Mouse (Mus musculus) MEL-GATA-1-ER (cell line): ENCODE data around the gene BC048562.

Experiments
- DNase-seq: peaks from one replicate; pipeline ENCODE4 v3.0.0-alpha.2; 2012; ENCODE audit warnings: low read depth; ENCODE audit errors: extremely low read depth

Gene BC048562

GRCm38 (mm10) chr9:108479241-108479640 lies 43.0 kb downstream of the BC048562 start:
- no peak for DNase-seq

GRCm38 (mm10) chr9:108479721-108480351 lies 43.6 kb downstream of the BC048562 start, which contains the start of gene Lamb2:
Lamb2 (plus strand) TSS chr9:108479736.
- DNase-seq = no peak

GRCm38 (mm10) chr9:108480813-108481519 lies 44.7 kb downstream of the BC048562 start:
- no peak for DNase-seq

GRCm38 (mm10) chr9:108481520-108482210 lies 45.4 kb downstream of the BC048562 start:
- DNase-seq = no peak

- DNase-seq = no peak
Observed at GRCm38 (mm10) chr9:108483051-108483790, 46.9 kb downstream of the BC048562 start.

GRCm38 (mm10) chr9:108484021-108484420 lies 47.7 kb downstream of the BC048562 start:
- no peak for DNase-seq

- DNase-seq = no peak
Observed at GRCm38 (mm10) chr9:108485301-108485875, 49.1 kb downstream of the BC048562 start.

- no peak for DNase-seq
Observed at GRCm38 (mm10) chr9:108486973-108487530, 50.8 kb downstream of the BC048562 start.

GRCm38 (mm10) chr9:108488403-108488802 lies 52.1 kb downstream of the BC048562 start:
- no peak for DNase-seq

- no peak for DNase-seq
Observed at GRCm38 (mm10) chr9:108489215-108489614, 52.9 kb downstream of the BC048562 start.

GRCm38 (mm10) chr9:108489702-108490558 lies 53.6 kb downstream of the BC048562 start:
- DNase-seq = no peak

GRCm38 (mm10) chr9:108490559-108491285 lies 54.4 kb downstream of the BC048562 start, which contains the start of gene Usp19:
Usp19 (plus strand) TSS chr9:108490602.
- peak; percentile 94 for DNase-seq

GRCm38 (mm10) chr9:108491286-108491580 lies 55.0 kb downstream of the BC048562 start:
- peak; percentile 13 for DNase-seq

GRCm38 (mm10) chr9:108492043-108492750 lies 55.9 kb downstream of the BC048562 start:
- DNase-seq = no peak

GRCm38 (mm10) chr9:108493246-108493645 lies 57.0 kb downstream of the BC048562 start:
- no peak for DNase-seq

- DNase-seq = no peak
Observed at GRCm38 (mm10) chr9:108494146-108494825, 58.0 kb downstream of the BC048562 start.

- no peak for DNase-seq
Observed at GRCm38 (mm10) chr9:108494905-108495304, 58.6 kb downstream of the BC048562 start.
